Mouse (Mus musculus) adrenal gland, postnatal 14 days (tissue): ENCODE measurements around the gene Stxbp5. TPM values are rescaled to one million over a fixed set of nuclear protein-coding genes. Genes with fewer than 3 reads are reported as not detected.

ENCODE experiments used
- DNase-seq: peaks from one replicate; pipeline ENCODE4 v3.0.0; 2021; ENCODE audit warnings: mixed read lengths
- total RNA-seq: library from RNA; stranded (reverse); gene quantifications from 2 replicates; pipeline ENCODE4 v1.2.3, GENCODE M21; 2021

The Stxbp5 gene
- total RNA-seq, 1 experiment from 2014 or later = 22.9 TPM

DNA sequence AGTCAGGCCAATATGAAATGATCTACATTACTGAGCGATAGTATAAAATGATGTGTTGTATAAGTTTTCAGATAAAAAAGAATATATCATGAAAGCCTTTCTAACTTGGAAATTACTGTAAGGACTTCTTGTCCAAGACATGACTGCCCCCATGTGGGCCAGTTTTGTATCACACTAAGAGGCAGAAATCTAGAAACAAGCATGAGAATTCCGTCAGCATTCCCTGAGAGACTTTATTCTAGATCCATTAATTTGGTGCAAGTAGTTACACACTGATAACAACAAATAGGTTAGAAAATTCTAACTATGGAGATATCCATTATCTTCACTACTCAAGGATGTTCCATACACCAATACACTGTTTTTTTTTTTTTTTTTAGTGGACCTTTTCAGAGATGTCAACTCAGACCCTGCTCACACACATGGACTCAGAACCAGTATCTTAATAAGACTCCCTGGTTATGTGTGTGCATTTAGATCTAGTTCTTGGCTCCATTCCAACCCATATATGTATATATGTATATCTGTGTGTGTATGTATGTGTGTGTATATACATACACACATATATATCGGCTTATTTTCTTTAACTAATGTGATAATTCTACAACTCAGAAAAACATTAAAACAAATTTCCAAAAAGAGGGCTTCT is 145.9 kb downstream of the Stxbp5 start:
- DNase-seq = peak; percentile 76

DNA sequence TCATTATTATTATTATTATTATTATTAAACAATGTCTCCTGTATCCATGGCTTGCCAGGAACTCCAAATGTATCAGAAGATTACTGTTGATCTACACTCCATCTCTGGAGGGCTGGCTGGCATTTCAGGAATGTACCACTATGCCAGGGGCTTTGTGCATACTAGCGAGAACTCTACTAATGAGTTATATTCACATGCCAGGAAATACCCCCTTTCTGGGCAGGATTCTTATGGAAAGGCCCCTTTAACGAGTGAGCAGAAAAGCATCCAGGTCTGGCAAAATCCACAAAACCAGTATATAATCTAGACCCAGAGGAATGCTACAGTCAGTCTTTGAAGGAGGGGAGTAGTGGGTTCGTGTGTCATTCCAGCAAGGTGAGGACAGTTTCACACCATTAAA is 167.0 kb downstream of the Stxbp5 start:
- DNase-seq = no peak

DNA sequence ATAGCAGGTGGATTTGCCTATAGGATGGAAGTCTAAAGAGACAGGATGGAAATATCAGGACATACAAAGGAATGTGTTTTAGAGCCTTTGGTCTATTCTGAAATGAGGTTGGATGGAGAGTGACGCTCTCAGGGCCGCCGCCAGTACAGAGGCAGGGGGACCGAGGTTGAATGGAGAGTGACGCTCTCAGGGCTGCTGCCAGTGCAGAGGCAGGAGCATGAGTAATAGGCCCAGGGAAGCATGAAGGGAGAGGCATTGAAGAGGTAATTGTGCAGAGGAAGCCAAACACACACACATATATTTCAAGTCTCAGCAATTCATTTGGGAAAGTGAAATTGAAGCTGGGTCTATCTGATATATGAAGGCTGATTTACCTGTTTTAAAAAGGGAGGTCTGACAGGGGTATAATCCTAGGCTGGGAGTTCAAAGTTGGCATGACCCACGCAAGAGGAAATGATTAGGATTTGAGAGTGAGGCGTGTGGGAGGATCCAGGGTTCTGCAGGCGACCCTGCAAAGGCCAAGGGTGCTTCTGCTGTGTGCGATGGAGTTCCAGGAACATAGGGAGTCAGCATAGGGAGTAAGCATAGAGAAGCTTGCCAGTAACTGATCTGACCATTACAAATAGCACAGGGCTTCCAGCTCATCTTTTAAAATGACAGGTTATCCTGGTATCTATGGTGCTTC is 168.7 kb downstream of the Stxbp5 start:
- DNase-seq = no peak

DNA sequence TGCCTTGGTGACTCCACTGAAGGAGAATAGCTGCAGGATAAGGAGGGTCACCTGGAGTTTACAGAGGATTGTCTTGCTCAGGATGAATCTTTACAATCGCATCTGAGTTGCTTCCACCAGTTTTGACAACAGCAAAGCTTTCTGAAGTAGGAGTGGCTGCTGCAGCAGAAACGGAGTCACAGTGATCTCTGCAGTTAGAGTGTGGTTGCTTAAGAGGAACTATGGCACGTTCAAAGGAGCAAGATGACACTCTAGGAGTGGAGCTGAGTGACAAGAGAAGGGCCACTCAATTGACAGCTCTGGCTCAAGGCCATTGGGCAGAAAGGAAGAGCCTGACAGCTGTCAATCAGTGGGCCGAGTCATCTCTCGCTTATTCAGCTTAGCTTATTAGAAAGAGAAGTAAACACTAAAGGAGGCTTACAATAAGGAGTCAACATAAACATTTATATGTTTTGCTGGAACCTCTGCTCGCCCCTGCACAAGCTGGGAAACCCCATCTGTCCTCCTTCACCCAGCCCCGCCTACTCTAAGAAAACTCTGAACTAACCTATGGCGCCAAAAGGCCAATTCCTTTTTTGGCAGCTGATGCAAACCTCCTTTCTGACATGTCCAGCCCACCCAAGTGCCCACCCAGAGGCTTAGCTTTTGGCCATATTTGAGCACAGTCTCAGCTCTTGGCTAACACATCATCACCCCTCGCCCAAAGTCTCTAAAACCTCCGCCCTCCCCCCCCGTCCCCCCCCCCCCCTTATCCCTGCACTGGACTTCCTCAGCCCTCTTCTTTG is 178.2 kb downstream of the Stxbp5 start:
- no peak for DNase-seq

DNA sequence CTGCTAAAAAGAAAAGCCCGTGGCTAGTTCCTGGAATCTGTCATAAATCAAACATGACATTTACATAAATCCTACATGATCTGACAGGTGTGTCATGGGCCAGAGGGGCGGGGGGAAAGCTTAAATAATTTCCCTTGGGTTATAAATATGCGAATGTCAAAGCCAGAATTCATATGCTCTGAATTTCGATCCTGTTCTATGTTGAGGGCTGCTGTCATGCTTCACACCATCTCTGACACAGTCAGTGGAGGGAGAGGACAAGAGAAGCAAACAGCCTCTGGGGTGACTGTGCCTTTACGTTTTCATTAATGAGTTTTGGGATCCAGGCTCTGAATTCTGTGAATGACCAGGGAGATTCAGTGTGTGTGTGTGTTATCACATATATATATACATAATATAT is 180.9 kb downstream of the Stxbp5 start:
- DNase-seq = no peak

DNA sequence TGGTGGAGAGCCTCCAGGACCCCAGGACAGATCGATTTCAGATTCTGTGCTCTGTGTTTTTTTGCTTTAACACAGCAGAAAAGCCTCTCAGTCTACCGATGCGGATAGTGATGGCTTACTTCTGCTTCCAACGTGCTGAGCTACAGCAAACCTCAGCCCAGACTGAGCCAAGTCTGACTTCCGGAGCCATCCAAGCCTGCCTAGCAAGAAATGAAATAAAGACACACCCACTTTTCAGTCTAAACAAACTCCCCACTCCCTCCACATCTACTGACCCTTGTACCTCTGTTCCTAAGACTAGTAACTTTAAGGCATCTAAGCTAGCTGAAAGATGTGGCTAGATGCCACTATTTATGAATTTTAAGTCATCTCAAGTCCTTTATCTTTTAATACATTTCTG is 182.8 kb downstream of the Stxbp5 start:
- DNase-seq = no peak

Other genes starting within 250 kb of the Stxbp5 start
- gene Samd5, start 225.9 kb downstream of the Stxbp5 start, total RNA-seq = 4.3 and 5.8 TPM in 2 replicates